Mouse (Mus musculus) 3T3-L1 (cell line): ENCODE results near the gene Fcrl5.
"Not testable (repeated sequence)": the region's sequence is repeated elsewhere in the genome, so short reads cannot be mapped to it uniquely, and the experiment has no call there.

ENCODE experiments used
- DNase-seq: peaks from one replicate; pipeline ENCODE4 v3.0.0-alpha.2; 2015; ENCODE audit warnings: low read depth, low spot score

Fcrl5 gene

DNA sequence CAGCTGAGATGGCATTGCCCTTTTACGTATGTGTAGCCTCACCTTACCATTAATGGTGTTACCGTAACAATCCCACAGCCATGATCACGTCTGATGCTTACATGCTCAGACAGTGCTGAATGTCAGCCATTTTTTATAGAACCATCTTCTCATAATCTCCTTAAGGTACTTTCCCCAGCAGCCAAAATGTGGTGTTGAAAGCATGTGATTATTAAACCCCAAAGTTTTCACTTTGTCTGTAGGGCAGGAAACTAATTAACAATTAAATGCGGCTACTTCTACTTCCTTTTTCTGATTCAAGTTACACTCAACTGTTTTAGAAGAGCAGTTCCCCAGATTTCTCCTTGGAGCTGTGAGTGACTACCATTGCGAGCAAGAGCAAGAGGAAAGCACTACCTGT lies at the start of gene Fcrl5:
Gene Fcrl5 (plus strand): TSS at position 295 of the 400 bp plus-strand sequence.
- DNase-seq: no peak

DNA sequence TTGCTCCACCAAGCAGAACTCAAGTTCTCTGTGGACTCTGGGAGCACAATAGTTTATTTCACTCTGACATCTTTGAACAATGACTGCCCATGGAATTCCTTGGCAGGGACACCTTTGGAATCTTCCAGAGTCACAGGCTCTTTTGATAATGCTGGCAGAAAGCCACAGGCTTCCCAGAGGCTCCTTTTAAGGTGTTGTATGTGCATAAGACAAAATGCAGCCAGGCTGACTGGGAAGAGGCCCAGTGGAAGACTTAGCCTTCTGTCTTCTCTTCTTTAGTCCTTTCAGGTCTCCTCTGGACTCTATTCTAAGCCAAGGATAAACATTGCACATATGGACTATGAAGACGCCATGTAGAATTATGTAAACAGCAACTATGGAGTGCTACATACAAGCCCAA lies 44.6 kb upstream of the Fcrl5 start:
- DNase-seq: no peak

DNA sequence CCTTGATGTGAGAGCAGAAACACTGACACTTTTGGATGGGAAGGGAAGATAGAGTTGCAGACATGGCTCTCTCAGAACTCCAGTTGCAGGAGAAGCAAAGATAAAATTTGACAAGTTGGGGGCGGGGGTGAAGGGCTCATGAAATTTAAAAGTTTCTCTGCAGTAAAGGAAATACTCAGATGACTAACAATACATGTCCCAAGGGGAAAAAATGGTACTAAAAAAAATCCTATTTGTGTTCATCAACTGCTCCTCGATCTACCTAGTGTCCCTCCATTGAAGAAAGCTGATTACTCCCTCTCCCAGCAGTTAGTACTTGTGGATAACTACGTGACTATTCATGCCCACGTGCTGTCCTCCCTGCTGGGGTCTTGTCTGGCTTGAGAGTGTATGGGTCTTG lies 36.8 kb upstream of the Fcrl5 start:
- DNase-seq: no peak

DNA sequence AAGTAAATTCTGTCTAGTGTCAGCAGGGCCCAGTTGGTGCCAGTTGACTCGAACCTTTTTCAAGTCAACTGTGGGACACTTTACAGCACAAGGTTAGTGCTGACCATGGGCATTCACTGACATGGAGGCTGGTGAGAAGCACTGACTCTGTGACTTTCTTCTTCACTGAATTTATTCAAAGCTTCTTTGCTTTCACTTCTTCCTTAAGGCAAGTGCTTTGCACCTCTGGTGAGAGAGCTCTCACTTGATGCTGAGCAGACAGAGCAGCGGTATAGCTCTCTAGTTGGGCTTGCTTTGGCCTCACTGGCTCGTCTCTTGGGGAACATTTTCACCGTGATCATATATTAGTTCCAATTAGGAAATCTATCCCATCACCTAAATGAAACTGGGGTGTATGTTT lies 35.7 kb upstream of the Fcrl5 start:
- DNase-seq: no peak

DNA sequence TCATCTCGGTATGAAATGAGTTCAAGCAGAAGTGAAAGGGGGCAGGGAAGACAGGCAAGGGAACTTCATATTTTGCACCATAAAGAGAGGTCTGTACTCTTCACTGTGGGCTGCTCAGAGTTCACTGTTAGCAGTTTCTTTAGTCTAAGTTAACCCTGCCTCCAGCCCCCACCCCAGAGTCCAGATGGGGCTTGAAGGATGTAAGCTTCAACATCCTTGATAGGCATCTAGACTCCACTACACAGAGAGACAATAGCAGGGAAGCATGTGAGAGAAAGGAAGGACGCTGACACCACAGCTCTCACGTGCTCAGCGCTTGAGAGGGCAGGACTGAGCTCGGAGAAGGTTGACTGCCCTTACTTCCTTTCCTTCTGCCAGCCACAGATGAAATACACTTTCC lies 34.3 kb upstream of the Fcrl5 start:
- DNase-seq: no peak

DNA sequence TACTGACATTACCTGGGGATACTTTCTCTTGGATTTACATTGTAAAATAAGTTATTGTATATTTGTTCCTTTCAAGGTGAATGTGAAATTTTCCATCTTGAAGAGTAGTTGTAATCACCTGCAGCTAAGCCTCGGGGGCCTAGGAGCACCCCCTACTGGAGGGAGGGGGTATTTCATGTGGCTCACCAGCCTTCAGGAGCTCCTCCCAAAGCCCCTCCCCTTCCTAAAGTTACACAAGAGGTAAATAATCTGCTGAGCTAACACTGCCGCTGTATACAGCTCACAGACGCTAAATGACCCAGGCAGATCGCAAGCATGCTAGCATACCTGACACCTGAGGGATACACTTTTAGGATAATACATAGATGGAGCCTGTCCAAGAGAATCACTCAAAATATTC lies 27.4 kb upstream of the Fcrl5 start:
- peak; percentile 56 for DNase-seq

DNA sequence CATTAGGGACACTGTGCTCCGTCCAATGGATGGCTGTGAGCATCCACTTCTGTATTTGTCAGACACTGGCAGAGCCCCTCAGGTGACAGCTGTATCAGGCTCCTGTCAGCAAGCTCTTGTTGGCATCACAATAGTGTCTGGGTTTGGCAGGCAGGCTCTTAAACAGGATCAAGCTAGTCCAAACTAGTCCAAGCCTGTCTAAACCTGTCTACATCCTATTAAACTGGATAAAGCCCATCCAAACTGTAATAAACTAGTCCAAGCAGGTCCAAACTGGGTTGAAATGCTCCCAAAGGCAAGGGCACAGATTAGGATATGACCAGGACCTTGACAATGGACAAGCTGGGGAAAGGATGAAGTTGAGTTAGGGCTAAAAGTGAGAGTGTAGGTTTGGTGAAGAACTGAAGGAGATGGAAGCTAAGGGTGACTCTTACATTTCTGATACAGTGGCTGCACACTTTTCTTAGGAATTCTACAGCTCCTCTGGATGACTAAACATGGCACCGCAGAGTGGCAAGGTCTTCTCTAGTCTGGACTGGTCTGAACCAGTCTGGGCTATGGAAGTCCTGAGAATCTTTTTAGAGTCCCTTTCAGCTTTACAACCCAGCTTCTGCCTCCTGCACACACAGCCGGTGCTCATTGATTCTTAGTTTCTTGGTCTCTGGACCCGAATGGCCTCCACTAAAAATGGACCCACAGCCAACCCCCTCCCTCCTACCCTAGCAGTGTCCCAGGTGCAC lies 26.2 kb upstream of the Fcrl5 start:
- no peak for DNase-seq

DNA sequence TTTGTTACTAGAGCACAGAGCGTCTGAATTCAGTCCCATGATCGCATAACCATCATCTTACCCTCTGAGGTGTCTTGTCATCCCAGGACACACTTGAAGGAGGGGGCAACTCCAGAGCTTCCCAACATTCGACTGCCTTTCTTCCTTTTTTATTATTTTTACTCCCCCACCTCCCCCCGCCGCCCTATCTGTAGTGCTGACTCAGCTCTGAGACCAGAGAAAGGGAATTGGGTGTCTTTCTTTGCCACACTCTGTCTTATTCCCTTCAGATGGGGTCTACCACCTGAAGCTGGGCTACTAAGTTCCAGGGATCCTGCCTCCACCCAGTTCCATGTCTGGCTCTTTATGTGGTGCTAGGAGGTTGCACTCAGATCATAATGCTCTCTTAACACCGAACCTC lies 25.0 kb upstream of the Fcrl5 start:
- DNase-seq: no peak

DNA sequence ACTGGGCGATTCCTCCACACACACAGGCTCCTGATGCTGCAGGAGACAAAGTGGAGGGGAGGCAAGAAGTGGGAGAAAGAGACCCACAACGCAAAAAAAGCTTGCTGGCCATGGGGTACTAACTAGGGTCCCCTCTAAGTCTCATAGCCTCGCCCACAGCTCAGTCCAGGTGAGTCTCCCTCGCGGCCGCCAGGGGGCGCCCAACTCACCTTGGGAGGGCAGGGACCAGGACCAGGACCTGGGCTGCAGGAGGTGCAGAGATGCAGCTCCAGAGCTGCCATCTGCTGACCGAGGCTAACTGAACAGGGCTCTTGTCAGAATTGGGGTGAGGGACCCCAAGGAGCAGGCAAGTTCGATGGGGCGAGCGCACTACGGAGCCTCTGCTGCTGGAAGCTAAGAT lies 24.4 kb upstream of the Fcrl5 start:
- peak; percentile 14 for DNase-seq

DNA sequence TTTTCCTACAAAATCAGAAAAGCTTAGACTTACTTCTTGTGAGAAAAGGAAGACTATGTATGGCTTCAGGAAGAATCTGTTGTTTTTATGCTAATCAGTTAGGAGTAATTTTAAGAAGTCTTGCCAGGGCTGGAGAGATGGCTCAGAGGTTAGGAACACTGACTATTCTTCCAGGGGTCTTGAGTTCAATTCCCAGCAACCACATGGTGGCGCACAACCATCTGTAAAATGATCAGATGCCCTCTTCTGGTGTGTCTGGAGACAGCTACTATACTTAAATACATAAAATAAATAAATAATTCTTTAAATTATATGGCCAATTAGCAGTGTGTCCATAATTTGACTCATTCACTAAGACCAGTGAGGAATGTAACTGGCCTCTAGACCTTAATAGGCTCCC lies 14.9 kb upstream of the Fcrl5 start:
- DNase-seq: no peak

DNA sequence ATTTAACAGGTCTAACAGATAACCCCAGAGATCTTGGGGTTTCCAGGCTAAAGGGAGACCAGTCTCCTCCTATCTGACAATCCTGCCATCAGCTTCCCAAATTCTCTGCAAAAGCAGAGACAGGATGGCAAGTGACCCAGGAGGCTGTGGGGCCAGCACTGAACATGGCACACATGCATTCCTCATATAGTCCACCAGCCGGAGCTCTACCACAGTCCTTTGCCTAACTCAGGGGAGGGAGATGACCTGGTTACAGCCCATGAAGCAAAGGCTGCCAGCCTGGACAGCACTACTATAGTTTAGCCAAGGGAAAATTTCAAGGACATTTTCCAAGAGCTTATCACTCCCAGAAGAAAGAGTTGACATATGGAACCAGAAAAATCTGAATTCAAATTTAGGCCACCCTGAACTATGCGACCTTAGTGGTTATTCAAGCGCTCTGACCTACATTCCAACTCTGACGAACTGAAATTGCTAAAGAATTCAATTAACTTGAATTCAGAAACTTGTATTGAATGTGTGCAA lies 13.1 kb upstream of the Fcrl5 start:
- DNase-seq: no peak

DNA sequence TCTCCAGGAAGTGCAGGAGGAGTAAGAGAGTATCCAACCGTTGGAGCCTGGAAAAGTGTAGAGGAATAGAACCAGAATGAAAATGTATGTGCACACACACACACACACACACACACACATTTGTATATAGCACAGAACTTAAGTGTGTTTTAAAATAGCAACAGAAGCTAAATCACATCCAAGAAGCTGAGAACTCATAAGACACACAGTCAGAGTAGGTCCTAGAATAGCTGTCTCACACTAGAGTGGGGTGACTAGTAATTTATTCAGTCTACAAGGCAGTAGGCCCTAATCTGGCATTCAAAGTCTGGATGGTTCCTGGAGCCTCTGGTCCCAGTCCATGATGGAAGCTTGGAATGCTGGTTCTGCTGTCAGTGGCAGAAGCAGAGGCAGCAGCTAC lies 5.0 kb downstream of the Fcrl5 start:
- DNase-seq: no peak

DNA sequence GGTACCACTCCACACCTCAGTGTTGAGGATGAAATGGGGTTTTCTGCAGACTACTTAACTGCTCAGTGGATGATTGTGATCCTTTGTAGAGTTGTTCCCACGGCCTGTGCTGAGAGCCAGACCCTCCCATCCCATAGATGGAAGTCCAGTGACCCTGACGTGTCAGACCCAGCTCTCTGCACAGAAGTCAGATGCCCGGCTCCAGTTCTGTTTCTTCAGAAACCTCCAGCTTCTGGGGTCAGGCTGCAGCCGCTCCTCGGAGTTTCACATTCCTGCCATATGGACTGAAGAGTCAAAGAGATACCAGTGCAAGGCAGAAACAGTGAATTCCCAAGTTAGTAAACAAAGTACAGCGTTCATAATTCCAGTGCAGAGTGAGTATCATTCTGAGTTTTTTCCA lies 8.4 kb downstream of the Fcrl5 start:
- DNase-seq: no peak

DNA sequence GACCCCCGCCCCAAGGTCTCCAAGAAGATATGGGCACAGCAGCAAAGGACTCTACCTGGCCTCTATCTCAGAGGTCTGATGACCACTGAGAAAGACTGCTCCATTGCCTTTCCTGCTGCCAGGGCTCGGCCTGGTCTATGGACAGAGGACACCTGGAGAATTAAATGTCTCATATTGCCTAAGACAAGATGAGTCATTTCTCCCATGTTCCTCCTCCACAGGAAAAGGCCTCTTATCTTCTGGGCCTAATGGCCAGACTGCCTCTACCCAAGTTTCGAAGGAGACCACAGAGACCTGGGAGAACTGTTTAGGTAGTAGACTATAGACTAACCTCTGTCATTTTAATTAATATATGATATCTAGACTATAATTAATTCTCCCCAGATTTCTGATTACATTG lies 29.9 kb downstream of the Fcrl5 start:
- DNase-seq: no peak

DNA sequence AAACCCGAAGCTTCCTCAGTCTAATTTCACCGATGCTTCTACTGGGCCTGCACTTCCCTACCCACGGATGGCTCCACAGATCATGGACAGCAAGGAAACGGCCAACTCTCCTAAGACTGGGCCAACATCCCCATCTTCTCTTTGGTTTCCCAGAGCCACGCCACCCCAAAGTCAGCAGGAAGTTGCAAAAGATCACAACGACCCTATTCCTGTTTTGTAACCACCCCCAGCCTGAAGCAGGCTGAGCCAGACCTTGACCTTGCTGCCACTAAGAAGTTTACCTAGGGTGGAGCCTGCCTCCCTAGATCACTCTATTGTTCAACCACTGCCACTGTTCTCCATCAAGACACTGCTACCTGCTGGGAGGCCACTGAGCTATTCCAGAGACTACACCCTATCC lies 31.4 kb downstream of the Fcrl5 start:
- DNase-seq: no peak

DNA sequence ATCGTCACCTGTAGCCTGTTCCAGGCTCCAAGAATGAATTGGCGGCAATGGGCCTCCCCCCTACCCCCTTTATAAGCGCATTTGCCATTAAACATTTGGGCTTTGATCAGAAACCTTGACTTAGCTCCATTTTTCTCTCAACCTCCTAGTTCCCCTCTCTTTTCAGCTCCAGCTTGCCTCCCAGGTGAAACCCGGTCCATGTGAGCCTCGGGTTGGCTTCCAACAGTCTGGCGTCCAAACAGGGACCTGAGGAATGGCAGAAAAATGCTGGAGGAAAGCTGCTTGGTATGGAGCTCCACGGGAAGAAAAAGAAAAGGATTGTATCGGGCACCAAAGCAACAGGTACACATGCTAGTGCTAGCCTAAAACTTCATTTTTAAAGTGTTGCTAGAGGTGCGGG lies 31.8 kb downstream of the Fcrl5 start:
- no peak for DNase-seq

DNA sequence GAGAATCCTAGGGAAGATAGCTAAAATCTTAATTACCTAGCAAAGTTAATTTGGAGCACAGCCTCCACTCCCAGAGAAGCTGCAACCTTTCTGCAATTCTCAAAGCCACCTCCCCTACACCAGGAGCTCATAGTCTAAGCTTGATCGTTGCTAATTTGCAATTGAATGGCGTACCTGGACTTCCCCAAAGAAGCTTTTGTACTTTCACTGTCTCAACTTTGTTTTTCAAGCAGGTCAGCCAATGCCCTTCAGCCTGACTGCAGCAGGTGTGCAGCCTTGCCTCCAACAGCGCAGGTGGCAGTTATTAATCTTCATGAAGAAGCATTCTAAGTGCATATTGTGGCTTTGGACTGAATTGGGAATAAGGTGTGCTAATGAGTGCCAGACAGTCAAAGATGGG lies 42.4 kb downstream of the Fcrl5 start:
- DNase-seq: not testable (repeated sequence)

DNA sequence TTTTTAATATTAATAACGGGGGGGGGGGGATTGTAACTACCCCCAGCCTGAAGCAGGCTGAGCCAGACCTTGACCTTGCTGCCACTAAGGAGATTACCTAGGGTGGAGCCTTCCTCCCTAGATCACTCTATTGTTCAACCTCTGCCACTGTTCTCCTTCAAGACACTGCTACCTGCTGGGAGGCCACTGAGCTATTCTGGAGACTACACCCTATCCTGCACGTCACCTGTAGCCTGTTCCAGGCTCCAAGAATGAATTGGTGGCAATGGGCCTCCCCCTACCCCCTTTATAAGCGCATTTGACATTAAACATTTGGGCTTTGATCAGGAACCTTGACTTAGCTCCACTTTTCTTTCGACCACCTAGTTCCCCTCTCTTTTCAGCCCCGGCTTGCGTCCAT lies 43.0 kb downstream of the Fcrl5 start:
- DNase-seq: not testable (repeated sequence)

DNA sequence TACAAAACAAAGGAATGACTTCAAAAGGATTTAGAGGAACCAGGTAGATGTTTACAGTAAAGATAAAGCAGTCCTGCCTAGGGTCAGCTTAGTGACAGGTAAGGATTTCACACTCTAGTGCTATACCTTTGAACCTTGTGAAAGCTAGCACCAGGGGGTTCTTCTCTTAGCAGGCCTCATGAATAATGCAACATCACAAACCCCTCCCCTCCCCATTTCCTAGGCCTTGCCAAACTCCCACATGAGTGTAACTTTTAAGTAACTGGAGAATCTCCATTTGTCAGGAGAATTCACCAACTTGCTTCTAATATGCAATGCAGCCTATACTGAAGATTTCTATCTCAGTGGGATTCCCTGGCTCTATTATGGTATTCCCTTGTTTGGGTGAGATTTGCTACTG lies 43.7 kb downstream of the Fcrl5 start:
- DNase-seq: not testable (repeated sequence)

DNA sequence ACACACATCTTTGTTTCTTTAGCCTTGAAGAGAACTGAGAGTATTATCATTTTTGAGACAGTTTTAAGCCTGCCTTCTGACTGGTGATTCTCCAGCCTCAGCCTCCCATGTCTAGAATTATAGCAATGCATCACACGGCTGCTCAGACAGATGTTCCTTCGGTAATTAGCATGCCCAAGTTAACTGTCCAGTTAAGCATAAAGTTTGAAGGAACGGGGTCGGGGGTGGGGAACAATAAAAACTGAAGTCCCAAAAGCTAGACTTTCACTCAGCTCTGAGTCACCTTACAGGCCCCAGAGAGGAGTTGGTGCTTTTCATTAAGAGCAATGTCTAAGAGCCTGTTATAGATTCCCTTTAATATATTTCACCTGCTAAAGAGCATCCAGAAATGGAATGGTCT lies 51.8 kb downstream of the Fcrl5 start:
- no peak for DNase-seq

DNA sequence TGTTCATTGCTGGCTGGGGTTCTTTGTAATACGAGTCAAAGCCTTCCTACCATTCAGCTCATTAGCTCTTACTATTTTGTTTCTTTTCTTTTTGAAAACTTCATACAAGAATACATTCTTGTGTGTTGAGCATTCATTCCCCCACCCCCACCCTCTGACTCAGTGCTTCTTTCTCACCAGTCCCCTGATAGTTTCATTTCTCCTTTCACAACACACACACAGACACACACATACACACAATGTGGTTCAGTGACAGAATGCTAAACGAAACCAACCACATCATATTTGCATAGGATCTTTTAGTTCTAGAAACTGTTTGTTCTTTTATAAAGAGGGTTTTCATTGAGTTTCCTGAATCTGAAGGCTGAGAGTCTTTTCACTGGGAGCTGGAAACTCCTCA lies 52.3 kb downstream of the Fcrl5 start:
- no peak for DNase-seq

DNA sequence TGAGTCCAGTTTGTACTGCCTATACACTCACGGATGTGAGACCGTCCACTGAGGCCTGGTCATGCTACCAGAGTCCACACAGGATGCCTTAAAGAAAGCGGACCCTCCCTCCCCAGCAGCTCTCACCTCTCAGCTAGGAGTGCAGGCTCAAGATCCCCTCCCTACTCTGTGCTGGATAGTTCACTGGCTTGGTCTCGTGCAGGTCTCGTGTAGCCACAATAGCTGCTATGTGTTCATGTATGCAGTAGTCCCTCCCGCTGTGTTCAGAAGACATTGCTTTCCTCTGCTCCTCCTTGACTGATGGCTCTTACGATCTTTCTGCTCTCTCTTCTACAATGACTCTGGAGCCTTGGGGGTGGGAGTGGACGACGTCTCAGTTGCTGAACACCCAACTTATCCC lies 62.7 kb downstream of the Fcrl5 start:
- DNase-seq: no peak

DNA sequence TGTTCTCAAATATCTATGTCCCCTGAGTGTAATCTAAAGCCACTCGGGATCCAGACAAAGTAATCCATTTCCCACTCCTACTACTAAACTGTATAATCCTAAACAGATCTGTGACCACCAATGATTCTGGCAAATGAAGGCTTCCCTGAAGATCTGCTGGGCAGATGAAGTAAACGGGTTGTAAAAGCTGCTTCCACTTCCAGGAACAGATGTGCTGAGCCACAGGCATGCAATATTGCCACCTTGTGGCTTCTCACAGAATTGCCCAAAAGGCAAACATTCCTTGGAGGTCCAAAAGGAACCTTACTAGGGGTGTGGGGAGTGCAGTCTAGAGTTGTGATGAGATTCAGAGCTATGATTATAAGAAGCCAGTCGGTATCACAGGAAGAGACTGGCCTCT lies 63.5 kb downstream of the Fcrl5 start:
- DNase-seq: peak; percentile 82
